Mouse (Mus musculus): ENCODE data around the gene Rer1.

Rer1 gene

DNA sequence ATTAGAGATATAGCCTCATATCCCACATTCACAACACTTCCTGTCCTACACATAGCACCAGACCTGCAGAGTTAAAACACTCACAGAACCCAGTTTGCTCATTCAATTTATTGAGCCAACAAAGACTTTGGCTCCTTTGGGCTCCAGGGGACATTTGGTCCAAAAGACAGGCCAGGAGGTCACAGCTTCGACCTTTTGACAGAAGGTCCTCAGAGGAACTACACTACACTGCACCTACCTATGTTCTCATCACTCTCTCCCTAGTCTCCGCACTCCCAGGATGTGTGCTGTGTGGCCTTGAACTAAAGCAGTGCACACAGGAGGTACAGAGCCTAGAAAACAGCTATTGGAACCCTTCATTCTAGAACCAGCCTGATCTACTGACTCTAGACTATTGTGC, 10.4 kb downstream of the Rer1 start:
- no peak for DNase-seq (ENCODE audit: low read depth, low spot score)

- DNase-seq (ENCODE audit: low read depth, low spot score) = no peak
These were observed 11.0 kb downstream of the Rer1 start for GRCm38 (mm10) chr4:155075137-155075536.

DNA sequence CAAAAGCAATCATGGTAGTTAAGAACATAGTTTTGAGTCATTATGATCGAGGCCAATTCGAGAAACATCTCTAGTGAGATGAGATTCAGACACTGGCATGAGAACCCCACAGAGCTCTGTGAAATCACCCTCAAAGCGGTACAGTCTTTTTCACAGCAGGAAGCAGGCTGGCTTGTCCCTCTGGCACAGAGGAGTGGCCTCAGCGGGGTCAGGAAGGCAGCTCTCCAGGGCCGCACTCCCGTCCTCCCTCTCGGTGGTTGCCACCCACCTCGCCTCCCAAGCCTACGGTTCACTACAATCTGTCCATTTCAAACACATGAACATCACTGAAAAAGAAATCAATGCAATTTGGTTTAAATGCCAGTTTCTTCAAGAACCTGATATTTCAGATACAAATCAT, 11.8 kb downstream of the Rer1 start:
- no peak for DNase-seq (ENCODE audit: low read depth, low spot score)

DNA sequence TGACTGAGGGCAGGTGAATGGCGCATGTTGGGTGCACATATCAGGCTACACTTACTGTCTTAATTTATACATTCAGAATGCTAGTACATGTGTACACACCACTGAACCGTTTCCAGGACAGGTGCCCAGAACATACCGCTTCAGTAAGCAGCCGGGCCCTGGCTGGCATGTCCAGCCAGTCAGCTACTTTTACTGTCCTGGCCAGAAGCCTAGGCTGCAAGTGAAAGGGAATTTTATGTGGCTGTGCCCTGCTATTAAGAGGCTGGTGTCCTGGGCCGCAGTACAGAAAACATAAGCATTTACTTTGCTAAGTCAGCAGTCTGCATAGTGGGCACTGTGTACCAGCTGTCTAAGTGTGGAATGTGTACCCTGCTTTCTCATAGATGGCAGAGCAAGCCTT, 15.3 kb downstream of the Rer1 start:
- DNase-seq (ENCODE audit: low read depth, low spot score) = no peak

GRCm38 (mm10) chr4:155070199-155070598, 16.0 kb downstream of the Rer1 start:
- DNase-seq (ENCODE audit: low read depth, low spot score) = no peak

DNA sequence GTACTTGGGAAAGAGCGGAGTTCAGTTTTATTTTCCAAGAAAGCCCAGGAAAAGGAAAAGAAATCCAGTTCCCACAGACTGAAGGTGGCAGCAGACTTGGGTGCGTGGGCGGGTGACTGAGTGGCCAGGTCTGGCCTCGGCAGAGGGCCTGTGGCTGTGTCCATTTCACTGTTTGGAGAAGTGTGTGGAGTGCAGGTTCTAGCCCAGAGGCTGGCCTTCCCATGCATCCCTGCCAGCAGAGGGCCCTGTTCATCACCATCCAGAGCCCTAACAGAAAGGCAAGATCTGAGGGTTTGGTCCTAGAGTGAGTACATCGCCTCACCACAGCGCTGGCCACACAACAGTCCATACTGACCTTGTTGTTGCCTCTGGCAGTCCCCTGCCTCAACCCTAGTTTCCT, 17.0 kb downstream of the Rer1 start:
- peak; percentile 25 for DNase-seq (ENCODE audit: low read depth, low spot score)

GRCm38 (mm10) chr4:155068357-155068972, 17.7 kb downstream of the Rer1 start:
- no peak for DNase-seq (ENCODE audit: low read depth, low spot score)

- peak; percentile 97 for DNase-seq (ENCODE audit: low read depth, low spot score)
These were observed 19.2 kb downstream of the Rer1 start, which contains the start of gene Pex10 for GRCm38 (mm10) chr4:155066834-155067522. Pex10 (plus strand) TSS chr4:155067016.

DNA sequence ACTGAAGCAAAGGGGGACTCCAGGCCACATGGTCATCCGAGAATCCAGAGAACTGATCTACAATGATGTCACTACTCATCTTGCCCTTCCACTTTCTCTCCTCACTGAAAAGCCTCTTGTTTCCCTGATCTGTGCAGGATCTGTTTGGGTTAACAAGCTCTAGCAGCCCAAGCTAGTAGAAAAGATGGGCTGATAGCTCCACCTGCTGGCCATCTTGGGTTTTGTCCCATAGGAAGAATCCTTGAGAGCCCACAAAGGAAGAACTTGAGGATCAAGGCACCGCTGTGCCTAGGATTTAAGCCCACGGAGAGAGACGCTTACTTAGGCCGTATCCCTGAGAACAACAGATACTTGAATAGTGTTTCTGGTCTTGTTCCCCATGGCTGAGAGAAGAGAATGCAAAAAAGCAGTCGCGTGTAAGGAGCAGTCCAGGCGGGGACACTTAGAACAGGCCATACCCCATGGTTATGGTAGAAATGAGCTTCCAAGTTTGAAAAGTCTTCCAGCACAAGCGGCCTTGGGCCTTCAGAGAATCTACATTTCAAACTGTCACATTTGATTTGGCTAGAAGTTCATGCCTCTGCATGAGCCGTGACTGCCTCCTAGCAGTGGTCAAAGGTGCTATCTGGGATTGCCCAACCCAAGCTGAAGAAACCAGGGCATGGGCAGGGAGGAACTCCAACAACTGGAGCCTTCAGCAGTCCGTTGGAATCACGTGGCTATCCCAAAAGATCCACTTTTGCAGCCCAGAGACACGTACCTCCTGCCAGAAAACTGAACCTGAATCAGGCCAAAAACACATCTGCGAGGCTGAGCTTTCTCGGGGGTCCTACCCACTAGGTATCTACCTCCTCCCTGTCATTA, 20.0 kb downstream of the Rer1 start:
- peak; percentile 81 for DNase-seq (ENCODE audit: low read depth, low spot score)

- peak; percentile 30 for DNase-seq (ENCODE audit: low read depth, low spot score)
These were observed 21.7 kb downstream of the Rer1 start for GRCm38 (mm10) chr4:155064474-155064873.

DNA sequence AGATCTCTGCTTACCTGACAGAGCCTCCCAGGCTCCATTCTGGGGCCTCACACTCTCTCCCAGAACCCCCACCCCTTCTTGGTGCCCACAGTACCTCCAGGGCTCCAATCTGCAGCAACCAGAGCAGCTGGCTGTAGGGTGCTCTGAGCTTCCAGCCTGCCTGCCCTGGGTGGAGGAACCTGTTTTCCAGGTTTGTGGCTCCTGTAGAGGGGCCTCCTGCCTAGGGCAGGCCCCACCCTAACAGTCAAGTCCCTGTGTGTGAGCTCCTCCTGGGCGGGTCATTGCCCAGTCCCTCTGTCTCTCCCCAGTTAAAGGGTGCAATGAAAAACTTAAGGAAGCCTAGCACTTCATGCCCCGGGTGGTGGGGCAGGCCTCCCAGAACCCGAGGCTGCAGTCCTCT, 22.3 kb downstream of the Rer1 start:
- DNase-seq (ENCODE audit: low read depth, low spot score) = no peak

GRCm38 (mm10) chr4:155058325-155058724, 27.9 kb downstream of the Rer1 start:
- no peak for DNase-seq (ENCODE audit: low read depth, low spot score)

GRCm38 (mm10) chr4:155056724-155057123, 29.5 kb downstream of the Rer1 start, which contains the start of gene Plch2:
Plch2 (minus strand) TSS chr4:155056784.
- no peak for DNase-seq (ENCODE audit: low read depth, low spot score)

GRCm38 (mm10) chr4:155050116-155050515, 36.1 kb downstream of the Rer1 start:
- DNase-seq (ENCODE audit: low read depth, low spot score) = peak; percentile 85

- no peak for DNase-seq (ENCODE audit: low read depth, low spot score)
These were observed 39.5 kb downstream of the Rer1 start for GRCm38 (mm10) chr4:155046636-155047035.

GRCm38 (mm10) chr4:155043289-155043625, 42.9 kb downstream of the Rer1 start:
- no peak for DNase-seq (ENCODE audit: low read depth, low spot score)

DNA sequence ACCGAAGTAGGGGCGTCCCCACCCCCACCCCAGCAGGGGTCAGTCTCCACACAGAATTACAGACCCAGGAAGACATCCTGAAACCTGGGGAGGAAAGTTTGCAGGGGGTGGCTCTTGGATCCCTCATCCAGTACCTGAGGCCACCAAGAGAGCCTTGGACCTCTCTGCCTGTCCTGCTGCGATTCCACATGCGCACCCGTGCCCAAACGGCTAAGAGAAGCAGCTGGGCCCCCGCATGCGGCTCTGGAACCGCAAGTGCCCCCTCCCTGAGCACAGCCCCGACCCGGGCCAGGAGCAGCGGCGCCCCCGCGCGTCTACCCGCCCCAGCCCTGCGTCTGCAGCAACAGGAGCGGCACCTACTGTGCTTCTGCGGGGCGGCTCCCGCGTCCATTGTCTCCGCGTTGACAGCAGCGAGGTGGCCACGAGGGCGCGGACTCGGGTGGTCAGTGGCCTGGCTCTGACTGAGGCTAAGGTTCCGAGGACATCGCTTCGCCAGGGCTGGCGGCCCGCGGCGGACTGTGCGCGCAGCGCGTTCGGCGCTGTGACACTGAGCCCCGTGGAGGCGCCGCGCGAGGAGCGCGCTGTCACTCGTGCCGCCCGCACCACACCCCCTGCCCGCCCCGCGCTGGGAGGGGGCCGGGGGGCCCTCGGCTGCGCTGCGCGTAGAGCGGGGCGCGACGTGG, 43.4 kb downstream of the Rer1 start:
- no peak for DNase-seq (ENCODE audit: low read depth, low spot score)

DNA sequence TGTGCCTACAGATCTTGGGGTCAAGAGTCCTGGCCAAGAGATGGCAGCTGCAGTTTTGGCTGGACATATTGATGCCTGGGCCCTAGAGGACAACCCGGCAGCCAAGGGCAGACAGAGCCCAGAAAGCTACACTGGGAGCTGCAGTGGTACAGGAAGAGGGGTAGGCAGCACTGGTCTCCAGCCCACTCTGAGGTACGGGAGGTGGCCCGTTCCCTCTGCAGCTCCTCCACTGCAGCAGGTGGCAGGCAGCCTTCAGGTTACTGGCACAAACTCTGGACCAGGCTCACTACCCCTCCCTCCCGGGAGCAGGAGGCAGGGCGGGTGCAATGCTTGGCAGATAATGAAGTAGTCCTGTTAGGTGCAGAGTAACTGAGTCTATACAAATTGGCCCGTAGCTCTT, 45.5 kb downstream of the Rer1 start:
- DNase-seq (ENCODE audit: low read depth, low spot score) = no peak

GRCm38 (mm10) chr4:155040197-155040596, 46.0 kb downstream of the Rer1 start:
- DNase-seq (ENCODE audit: low read depth, low spot score) = no peak

GRCm38 (mm10) chr4:155034787-155035186, 51.4 kb downstream of the Rer1 start:
- DNase-seq (ENCODE audit: low read depth, low spot score) = no peak

GRCm38 (mm10) chr4:155034202-155034601, 52.0 kb downstream of the Rer1 start:
- no peak for DNase-seq (ENCODE audit: low read depth, low spot score)

DNA sequence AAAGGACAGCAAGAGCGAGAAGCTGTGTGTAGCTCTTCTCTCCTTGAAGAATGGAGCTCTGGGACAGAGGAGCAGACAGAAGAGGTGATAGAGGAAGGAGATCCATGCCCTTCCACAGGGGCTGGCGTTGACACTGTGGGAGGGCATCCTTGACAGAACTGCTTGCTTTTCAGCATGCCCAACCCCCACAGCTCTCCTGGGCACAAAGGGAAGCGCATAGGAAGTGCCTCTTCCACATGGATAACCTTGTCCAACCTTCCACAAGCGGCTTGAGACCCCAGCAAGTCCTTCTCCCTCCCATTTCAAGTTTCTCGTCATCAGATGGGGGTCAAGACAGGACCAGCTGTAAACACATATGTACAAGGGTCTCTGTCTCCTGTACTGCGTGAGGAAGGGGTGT, 53.1 kb downstream of the Rer1 start:
- no peak for DNase-seq (ENCODE audit: low read depth, low spot score)
